31 mouse cellular contexts compared by ENCODE assay signal in the genomic region with DNA sequence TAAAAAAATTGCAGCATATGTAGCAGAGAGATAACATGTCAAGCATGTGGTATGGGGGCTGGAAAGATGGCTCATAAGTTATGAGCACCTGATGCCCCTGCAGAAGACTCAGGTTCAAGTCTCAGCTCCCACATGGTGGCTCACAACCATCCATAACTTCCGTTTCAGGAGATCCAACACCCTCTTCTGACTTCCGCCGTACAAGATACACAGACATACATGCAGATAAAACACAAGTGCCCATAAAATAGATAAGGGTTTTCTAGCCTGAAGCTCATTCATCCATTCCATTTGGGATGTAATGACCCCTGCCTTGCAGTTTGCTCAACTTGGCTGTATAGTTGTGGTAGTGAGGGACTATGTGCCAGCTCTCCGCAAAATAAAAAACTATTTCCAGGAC.
"Had no signal": no experiment of that assay in that cellular context is flagged by ENCODE, and none has a peak within 500 bp of the region (broad histone marks: within the 10 kb centered on the region; RNA-seq: fewer than 3 reads in every experiment).

No protein-coding gene starts in this region.

- H3K4me3 ChIP-seq: left cerebral cortex, adult 2 months; limb, embryonic 10.5 days; limb, embryonic 12.5 days; limb, embryonic 13.5 days; limb, embryonic 15.5 days; liver, embryonic 12.5 days; liver, embryonic 13.5 days; liver, embryonic 15.5 days; lung, embryonic 15.5 days; megakaryocyte, embryonic 14.5 days; midbrain, embryonic 12.5 days; midbrain, embryonic 13.5 days; midbrain, embryonic 15.5 days; myocyte; neural tube, embryonic 12.5 days had no signal

- H3K27me3 ChIP-seq: limb, embryonic 12.5 days; limb, embryonic 13.5 days; limb, embryonic 15.5 days; liver, embryonic 12.5 days; liver, embryonic 13.5 days; liver, embryonic 15.5 days; lung, embryonic 15.5 days; megakaryocyte, embryonic 14.5 days; midbrain, embryonic 12.5 days; midbrain, embryonic 13.5 days; midbrain, embryonic 15.5 days; neural tube, embryonic 12.5 days had no signal

- DNase-seq: left cerebral cortex, postnatal 4 days; liver; liver, embryonic 13.5 days; liver, postnatal 0 days; lung, adult 18-20 months; lung, adult 2 months; lung, embryonic 14.5 days; lung, postnatal 10 days; lung, postnatal 14 days; lung, postnatal 36 days; lung, postnatal 4 days; midbrain, embryonic 14.5 days had no signal

- ATAC-seq: liver, embryonic 12.5 days; liver, postnatal 0 days; lung, postnatal 0 days; midbrain, embryonic 13.5 days; midbrain, embryonic 15.5 days; midbrain, embryonic 16.5 days had no signal

- H3K27ac ChIP-seq: left cerebral cortex, adult 2 months; limb, embryonic 10.5 days; limb, embryonic 12.5 days; limb, embryonic 13.5 days; limb, embryonic 15.5 days; liver, embryonic 12.5 days; liver, embryonic 13.5 days; liver, embryonic 14.5 days; liver, embryonic 15.5 days; lung, embryonic 15.5 days; macrophage; midbrain, embryonic 12.5 days; midbrain, embryonic 13.5 days; midbrain, embryonic 15.5 days; neural tube, embryonic 12.5 days had no signal

- H3K9me3 ChIP-seq: limb, embryonic 10.5 days; limb, embryonic 15.5 days; liver, embryonic 12.5 days; liver, embryonic 13.5 days; liver, embryonic 15.5 days; lung, embryonic 15.5 days; midbrain, embryonic 13.5 days; midbrain, embryonic 15.5 days had no signal

- H3K36me3 ChIP-seq: limb, embryonic 10.5 days; limb, embryonic 12.5 days; limb, embryonic 13.5 days; limb, embryonic 15.5 days; liver, embryonic 12.5 days; liver, embryonic 13.5 days; liver, embryonic 15.5 days; lung, embryonic 15.5 days; midbrain, embryonic 12.5 days; midbrain, embryonic 13.5 days; midbrain, embryonic 15.5 days; neural tube, embryonic 12.5 days had no signal

- H3K9ac ChIP-seq: limb, embryonic 12.5 days; limb, embryonic 13.5 days; limb, embryonic 15.5 days; liver, embryonic 12.5 days; liver, embryonic 13.5 days; liver, embryonic 14.5 days; liver, embryonic 15.5 days; liver, postnatal 0 days; lung, embryonic 14.5 days; lung, embryonic 15.5 days; midbrain, embryonic 12.5 days; midbrain, embryonic 13.5 days; midbrain, embryonic 15.5 days; neural tube, embryonic 12.5 days had no signal

- H3K4me2 ChIP-seq: limb, embryonic 12.5 days; limb, embryonic 13.5 days; limb, embryonic 15.5 days; liver, embryonic 11.5 days; liver, embryonic 12.5 days; liver, embryonic 13.5 days; liver, embryonic 15.5 days; lung, embryonic 14.5 days; lung, embryonic 15.5 days; midbrain, embryonic 12.5 days; midbrain, embryonic 13.5 days; midbrain, embryonic 15.5 days; neural tube, embryonic 12.5 days had no signal

- H3K4me1 ChIP-seq: limb, embryonic 10.5 days; midbrain, embryonic 12.5 days; midbrain, embryonic 13.5 days; midbrain, embryonic 15.5 days; neural tube, embryonic 12.5 days had no signal
